In genomic region chr3:58455255-58455654, GRCm38 (mm10) we compare ENCODE assay signal across 15 mouse cellular contexts.
"Had no signal": no experiment of that assay in that cellular context is flagged by ENCODE, and none has a peak within 500 bp of the region (broad histone marks: within the 10 kb centered on the region; RNA-seq: fewer than 3 reads in every experiment).

No protein-coding gene starts in this region.

- H3K4me3 ChIP-seq: limb, embryonic 12.5 days; limb, embryonic 15.5 days had no signal

- H3K9me3 ChIP-seq: limb, embryonic 12.5 days; limb, embryonic 15.5 days had no signal

- H3K27ac ChIP-seq: kidney, postnatal 0 days; limb, embryonic 12.5 days; limb, embryonic 15.5 days had no signal

- H3K9ac ChIP-seq: limb, embryonic 12.5 days; limb, embryonic 15.5 days had no signal

- ATAC-seq: inflammation-experienced regulatory T-cells, adult 6 months had no signal

- H3K27me3 ChIP-seq: limb, embryonic 12.5 days; limb, embryonic 15.5 days had no signal

- H3K4me2 ChIP-seq: limb, embryonic 12.5 days; limb, embryonic 15.5 days; midbrain, embryonic 11.5 days had no signal

- DNase-seq: kidney, adult 18-20 months; kidney, adult 9 months; kidney, postnatal 36 days; left cerebral cortex, postnatal 4 days; lung, adult 2 months; lung, postnatal 14 days; lung, postnatal 4 days; midbrain, embryonic 14.5 days; thymus, adult 2 months; thymus, postnatal 14 days had no signal

- H3K4me1 ChIP-seq: limb, embryonic 12.5 days; limb, embryonic 15.5 days had no signal
